Mouse (Mus musculus) megakaryocyte, embryonic 14.5 days (primary cell): Measurements from ENCODE around the gene Emc8. TPM values are rescaled to one million over a fixed set of nuclear protein-coding genes. Genes with fewer than 3 reads are reported as not detected.
A peak's percentile ranks its signal among the peaks of the same experiment; 100 is the strongest.
"Not testable (repeated sequence)": the region's sequence is repeated elsewhere in the genome, so short reads cannot be mapped to it uniquely, and the experiment has no call there.

Experiments used
- H3K27me3 ChIP-seq: replicated peaks from 2 replicates; pipeline ENCODE3; 2012; ENCODE audit warnings: inconsistent platforms
- H3K36me3 ChIP-seq: replicated peaks from 2 replicates; pipeline ENCODE3; 2012; ENCODE audit warnings: low read length, inconsistent platforms, mixed read lengths
- H3K4me1 ChIP-seq: 2 replicates; pipeline ENCODE4 v1.6.1; 2012; ENCODE audit warnings: inconsistent platforms
- H3K4me3 ChIP-seq: replicated peaks from 2 replicates; pipeline ENCODE3; 2012; ENCODE audit warnings: moderate library complexity, mild to moderate bottlenecking, inconsistent platforms
- H3K9me3 ChIP-seq: 2 replicates; pipeline ENCODE4 v1.6.1; 2012; ENCODE audit warnings: inconsistent platforms
- FLI1 ChIP-seq: IDR thresholded peaks from 2 replicates; pipeline ENCODE4 v1.6.1; 2012; ENCODE audit warnings: low read length, inconsistent platforms, mixed read lengths
- GATA1 ChIP-seq: IDR thresholded peaks from 3 replicates; pipeline ENCODE4 v1.6.1; 2012; ENCODE audit warnings: mixed read lengths, low read length, inconsistent platforms, borderline replicate concordance
- polyA plus RNA-seq: library from polyadenylated mRNA; stranded (reverse); fragments of >175 nt; gene quantifications from 2 replicates; pipeline ENCODE4 v1.2.3, GENCODE M21; 2012; ENCODE audit warnings: low replicate concordance; ENCODE audit not compliant: insufficient read depth

Emc8 gene
- polyA plus RNA-seq, 1 experiment, result 78.8 TPM

GRCm38 (mm10) chr8:120686576-120686975 is 18.2 kb upstream of the Emc8 start:
- H3K27me3 ChIP-seq, result peaks cover 81% of the 10 kb centered on the region

GRCm38 (mm10) chr8:120686051-120686450 is 17.7 kb upstream of the Emc8 start:
- Histone ChIP-seq H3K9me3 (peaks cover 9% of the 10 kb centered on the region; the same call in 1 of the 2 replicates), H3K36me3 (no peaks in the 10 kb centered on the region), H3K27me3 (peaks cover 84% of the 10 kb centered on the region), H3K4me1 (peaks cover 46% of the 10 kb centered on the region), H3K4me3 (no peak overlapping the region)
- TF ChIP-seq GATA1, result no peak
- TF ChIP-seq FLI1, result no peak

More at GRCm38 (mm10) chr8:120686576-120686975, 18.2 kb upstream of the Emc8 start:
- Histone ChIP-seq H3K36me3 (no peaks in the 10 kb centered on the region), H3K9me3 (peaks cover 9% of the 10 kb centered on the region; the same call in 1 of the 2 replicates), H3K4me3 (no peak overlapping the region), H3K4me1 (peaks cover 44% of the 10 kb centered on the region)
- TF ChIP-seq GATA1 (no peak), FLI1 (no peak)

- peaks cover 87% of the 10 kb centered on the region for H3K27me3 ChIP-seq
- no peaks in the 10 kb centered on the region for H3K36me3 ChIP-seq
- peaks cover 46% of the 10 kb centered on the region for H3K4me1 ChIP-seq
- TF ChIP-seq GATA1 (no peak), FLI1 (no peak)
- H3K9me3 ChIP-seq, result peaks cover 9% of the 10 kb centered on the region; the same call in 1 of the 2 replicates
- H3K4me3 ChIP-seq, result no peak overlapping the region
Observed at GRCm38 (mm10) chr8:120685591-120685990, 17.2 kb upstream of the Emc8 start.

- H3K9me3 ChIP-seq, result peaks cover 6% of the 10 kb centered on the region; the same call in 1 of the 2 replicates
- H3K4me1 ChIP-seq, result peaks cover 44% of the 10 kb centered on the region
- no peak overlapping the region for H3K4me3 ChIP-seq
- peaks cover 83% of the 10 kb centered on the region for H3K27me3 ChIP-seq
- H3K36me3 ChIP-seq, result no peaks in the 10 kb centered on the region
- TF ChIP-seq FLI1 (no peak), GATA1 (no peak)
Observed at GRCm38 (mm10) chr8:120685097-120685496, 16.7 kb upstream of the Emc8 start.

GRCm38 (mm10) chr8:120684082-120684481 is 15.7 kb upstream of the Emc8 start:
- TF ChIP-seq FLI1 (no peak), GATA1 (no peak)
- Histone ChIP-seq H3K4me1 (peaks cover 46% of the 10 kb centered on the region), H3K9me3 (peaks cover 3% of the 10 kb centered on the region; the same call in 1 of the 2 replicates), H3K4me3 (no peak overlapping the region), H3K27me3 (peaks cover 85% of the 10 kb centered on the region), H3K36me3 (no peaks in the 10 kb centered on the region)

GRCm38 (mm10) chr8:120683602-120684001 is 15.2 kb upstream of the Emc8 start:
- no peaks in the 10 kb centered on the region for H3K36me3 ChIP-seq
- H3K4me1 ChIP-seq, result peaks cover 41% of the 10 kb centered on the region
- no peak overlapping the region for H3K4me3 ChIP-seq
- peaks cover 3% of the 10 kb centered on the region; the same call in 1 of the 2 replicates for H3K9me3 ChIP-seq
- TF ChIP-seq FLI1 (no peak), GATA1 (no peak)
- H3K27me3 ChIP-seq, result peaks cover 82% of the 10 kb centered on the region

- Histone ChIP-seq H3K4me1 (peaks cover 24% of the 10 kb centered on the region), H3K4me3 (no peak overlapping the region), H3K27me3 (peaks cover 57% of the 10 kb centered on the region), H3K36me3 (peaks cover 8% of the 10 kb centered on the region), H3K9me3 (no peaks in the 10 kb centered on the region)
- TF ChIP-seq FLI1 (no peak), GATA1 (no peak)
Observed at GRCm38 (mm10) chr8:120681113-120681512, 12.7 kb upstream of the Emc8 start.

- peaks cover 50% of the 10 kb centered on the region for H3K27me3 ChIP-seq
- H3K36me3 ChIP-seq, result peaks cover 15% of the 10 kb centered on the region
- not testable (repeated sequence) for H3K4me3 ChIP-seq, H3K9me3 ChIP-seq
- peaks cover 22% of the 10 kb centered on the region for H3K4me1 ChIP-seq
Observed at GRCm38 (mm10) chr8:120680405-120680804, 12.0 kb upstream of the Emc8 start.

GRCm38 (mm10) chr8:120679629-120680387 is 11.4 kb upstream of the Emc8 start:
- TF ChIP-seq FLI1 (no peak), GATA1 (no peak)
- Histone ChIP-seq H3K36me3 (peaks cover 18% of the 10 kb centered on the region), H3K4me3 (peak overlapping the region; percentile 50), H3K9me3 (no peaks in the 10 kb centered on the region), H3K27me3 (peaks cover 44% of the 10 kb centered on the region), H3K4me1 (peaks cover 22% of the 10 kb centered on the region)

GRCm38 (mm10) chr8:120678447-120678846 is 10.1 kb upstream of the Emc8 start:
- H3K27me3 ChIP-seq, result peaks cover 35% of the 10 kb centered on the region
- peaks cover 20% of the 10 kb centered on the region for H3K4me1 ChIP-seq
- no peak for TF ChIP-seq GATA1
- TF ChIP-seq FLI1, result no peak
- peaks cover 28% of the 10 kb centered on the region for H3K36me3 ChIP-seq
- H3K4me3 ChIP-seq, result no peak overlapping the region
- H3K9me3 ChIP-seq, result no peaks in the 10 kb centered on the region
